Mouse (Mus musculus) forebrain, embryonic 14.5 days (tissue): Measurements from ENCODE around the gene Cwc25. TPM values are rescaled to one million over a fixed set of nuclear protein-coding genes. Genes with fewer than 3 reads are reported as not detected.
A peak's percentile ranks its signal among the peaks of the same experiment; 100 is the strongest.

Experiments
- ATAC-seq: fragments of 200-750 bp; cut with Nextera tagmentation; 2 replicates; pipeline ENCODE4 v1.8.0; 2017; ENCODE audit warnings: mild to moderate bottlenecking, moderate library complexity
- DNase-seq: peaks from one replicate; pipeline ENCODE4 v3.0.0-alpha.2; 2015; ENCODE audit warnings: low spot score
- H3K27ac ChIP-seq: fragments of 300-500 bp; sonication (generic); 2 replicates; pipeline ENCODE4 v1.5.1; 2014; ENCODE audit warnings: low read depth, mild to moderate bottlenecking, control low read depth, low read length, moderate library complexity
- H3K27me3 ChIP-seq: fragments of 300-500 bp; sonication (generic); replicated peaks from 2 replicates; pipeline ENCODE4 v1.6.1; 2014; ENCODE audit warnings: low read length, control low read depth, mixed read lengths; ENCODE audit not compliant: control insufficient read depth, insufficient read depth
- H3K36me3 ChIP-seq: fragments of 300-500 bp; sonication (generic); 2 replicates; pipeline ENCODE4 v1.6.1; 2014; ENCODE audit warnings: low read length, control low read depth; ENCODE audit not compliant: control insufficient read depth, insufficient read depth
- H3K4me1 ChIP-seq: fragments of 300-500 bp; sonication (generic); 2 replicates; pipeline ENCODE4 v1.6.1; 2014; ENCODE audit warnings: antibody characterized with exemption, low read length, control low read depth; ENCODE audit not compliant: control insufficient read depth, insufficient read depth
- H3K4me2 ChIP-seq: fragments of 300-500 bp; sonication (generic); 2 replicates; pipeline ENCODE4 v1.6.1; 2014; ENCODE audit warnings: mild to moderate bottlenecking, control low read depth, low read length
- H3K4me3 ChIP-seq: fragments of 300-500 bp; sonication (generic); 2 replicates; pipeline ENCODE4 v1.5.1; 2014; ENCODE audit warnings: low read depth, low read length, control low read depth
- H3K9ac ChIP-seq: fragments of 300-500 bp; sonication (generic); 2 replicates; pipeline ENCODE4 v1.6.1; 2014; ENCODE audit warnings: mild to moderate bottlenecking, low read length, control low read depth, moderate library complexity
- H3K9me3 ChIP-seq: fragments of 300-500 bp; sonication (generic); replicated peaks from 2 replicates; pipeline ENCODE4 v1.6.1; 2016; ENCODE audit warnings: low read length, control low read depth, mixed read lengths; ENCODE audit not compliant: control insufficient read depth
- WGBS: fragments of 180-500 bp; shearing (Covaris S2); extraction: QIAGEN DNeasy Blood & Tissue Kit; methylation state at CpG from one replicate; pipeline ENCODE4 v1.1.7; 2014; 5-methylcytosine and 5-hydroxymethylcytosine counted together
- microRNA-seq: library from miRNA; unstranded; fragments of <30 nt; microRNA quantifications from one replicate; pipeline ENCODE4, GENCODE M21; 2016
- polyA plus RNA-seq: library from polyadenylated mRNA; unstranded; fragments of >200 nt; fragmentation: Nextera tagmentation; extraction: Ambion mirVana; gene quantifications from 2 replicates; pipeline ENCODE4 v1.2.1, GENCODE M21; 2014

The Cwc25 gene
- polyA plus RNA-seq, 1 experiment from 2014 or later, result 9.9 TPM

DNA sequence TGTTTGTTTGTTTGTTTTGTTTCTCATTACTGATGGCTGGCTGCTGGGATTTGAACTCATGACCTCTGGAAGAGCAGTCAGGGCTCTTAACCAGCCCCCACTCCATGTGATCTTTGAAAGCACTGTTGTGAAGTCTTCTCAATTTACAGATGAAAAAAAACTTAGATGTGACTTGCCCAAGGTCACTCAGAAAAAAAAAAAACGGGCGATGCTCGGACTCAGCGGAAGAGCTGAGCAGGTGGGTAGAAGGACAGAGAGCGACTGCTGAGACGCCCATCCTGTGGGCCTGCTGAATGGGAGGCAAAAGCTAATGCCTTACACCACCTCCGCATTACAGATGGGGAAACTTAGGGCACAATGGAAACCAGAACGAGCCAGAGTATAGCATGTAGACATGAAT, 69.7 kb downstream of the Cwc25 start:
- H3K27me3 ChIP-seq, result no peaks in the 10 kb centered on the region
- no peak overlapping the region for H3K4me3 ChIP-seq
- no peaks in the 10 kb centered on the region for H3K9me3 ChIP-seq
- ATAC-seq, result no peak
- peak overlapping the region; percentile 88 for H3K27ac ChIP-seq
- no peak for DNase-seq
- H3K36me3 ChIP-seq, result peaks cover 16% of the 10 kb centered on the region
- peak overlapping the region; percentile 85 for H3K4me2 ChIP-seq
- H3K9ac ChIP-seq, result no peak overlapping the region
- H3K4me1 ChIP-seq, result peaks cover 52% of the 10 kb centered on the region
- 63% methylated on average over 8 of the region's 8 CpGs for whole genome bisulfite sequencing

DNA sequence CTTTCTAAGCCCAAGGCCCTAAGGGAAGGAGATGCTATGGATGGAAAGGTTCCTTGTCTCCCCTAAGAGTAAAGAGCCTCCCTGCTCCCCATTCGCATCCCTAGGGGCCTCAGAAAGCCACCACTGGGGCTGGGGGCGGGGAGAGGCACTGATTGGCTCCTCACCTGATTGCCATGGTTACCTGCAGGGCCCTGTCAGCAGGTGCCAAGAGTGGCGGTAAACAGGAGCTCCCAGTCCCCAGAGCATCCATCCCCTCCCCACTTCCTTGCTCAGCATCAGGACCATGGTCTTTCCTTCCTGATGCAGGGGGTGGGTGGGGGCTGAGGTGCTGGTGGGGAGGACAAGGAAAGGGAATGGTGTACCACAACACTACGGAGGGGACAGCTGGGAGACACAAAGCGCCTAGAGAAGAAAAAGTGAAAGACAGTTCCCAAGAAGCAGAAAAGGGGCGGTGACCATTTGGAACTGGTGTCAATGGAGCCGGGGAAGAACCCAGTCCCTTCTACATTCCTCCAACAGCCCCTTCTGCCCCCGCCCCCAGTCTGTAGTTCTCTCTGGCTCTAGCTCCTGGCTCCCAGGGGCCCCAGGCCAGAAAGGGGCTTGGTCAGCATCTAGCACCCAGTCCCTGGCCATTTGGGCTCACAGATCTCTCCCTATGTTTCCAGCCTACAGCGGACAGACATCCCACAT, 70.5 kb downstream of the Cwc25 start:
- peak overlapping the region; percentile 49 for H3K9ac ChIP-seq
- DNase-seq (peak; percentile 63), ATAC-seq (0 out of 2 replicates have a peak, but pooled peaks have one; percentile 1)
- H3K27me3 ChIP-seq, result no peaks in the 10 kb centered on the region
- peaks cover 24% of the 10 kb centered on the region for H3K36me3 ChIP-seq
- H3K4me2 ChIP-seq, result peak overlapping the region; percentile 85
- H3K4me1 ChIP-seq, result peaks cover 44% of the 10 kb centered on the region
- H3K9me3 ChIP-seq, result no peaks in the 10 kb centered on the region
- peak overlapping the region; percentile 88 for H3K27ac ChIP-seq
- 14% methylated on average over 9 of the region's 9 CpGs for WGBS
- peak overlapping the region; percentile 19 for H3K4me3 ChIP-seq

Small RNAs within 50 kb of the gene (microRNA-seq; reads per million reads assigned to microRNA genes)
- gene Mir8102, result 0.66 reads per million

Other genes with a start within 250 kb of the Cwc25 start
- 5.6 and 6.4 TPM in 2 replicates for gene Srcin1, start 190.4 kb downstream of the Cwc25 start, polyA plus RNA-seq
- gene Epop, start 136.9 kb downstream of the Cwc25 start, polyA plus RNA-seq, result 2.5 and 3.3 TPM in 2 replicates
- 5.0 and 5.9 TPM in 2 replicates for gene Mllt6, start 103.1 kb downstream of the Cwc25 start, polyA plus RNA-seq
- gene Cisd3, start 80.7 kb downstream of the Cwc25 start, polyA plus RNA-seq, result 17.3 and 19.5 TPM in 2 replicates
- gene Pcgf2, start 66.1 kb downstream of the Cwc25 start, polyA plus RNA-seq, result 17.6 and 21.9 TPM in 2 replicates
- 530 and 674 TPM in 2 replicates for gene Psmb3, start 63.2 kb downstream of the Cwc25 start, polyA plus RNA-seq
- 6.0 and 6.9 TPM in 2 replicates for gene Pip4k2b, start 21.9 kb downstream of the Cwc25 start, polyA plus RNA-seq
- 0.50 TPM in 1 of 2 replicates, not detected in the other for gene 1700001P01Rik, start 9.4 kb upstream of the Cwc25 start, polyA plus RNA-seq
- 348 and 451 TPM in 2 replicates for gene Rpl23, start 15.9 kb upstream of the Cwc25 start, polyA plus RNA-seq
- gene Lasp1, start 32.4 kb upstream of the Cwc25 start, polyA plus RNA-seq, result 77.6 and 94.6 TPM in 2 replicates
- gene B230217C12Rik, start 74.2 kb upstream of the Cwc25 start, polyA plus RNA-seq, result 20.3 and 21.5 TPM in 2 replicates
- 0.40 and 0.65 TPM in 2 replicates for gene Fbxo47, start 117.6 kb upstream of the Cwc25 start, polyA plus RNA-seq
- 0.48 and 0.84 TPM in 2 replicates for gene Plxdc1, start 219.9 kb upstream of the Cwc25 start, polyA plus RNA-seq
- 2.8 and 4.8 TPM in 2 replicates for gene Arl5c, start 229.6 kb upstream of the Cwc25 start, polyA plus RNA-seq